Mouse (Mus musculus) MEL-GATA-1-ER (cell line): ENCODE data around the gene Syn3.

Experiments used
- DNase-seq: peaks from one replicate; pipeline ENCODE4 v3.0.0-alpha.2; 2012; ENCODE audit warnings: low read depth; ENCODE audit errors: extremely low read depth

Syn3 gene

DNA sequence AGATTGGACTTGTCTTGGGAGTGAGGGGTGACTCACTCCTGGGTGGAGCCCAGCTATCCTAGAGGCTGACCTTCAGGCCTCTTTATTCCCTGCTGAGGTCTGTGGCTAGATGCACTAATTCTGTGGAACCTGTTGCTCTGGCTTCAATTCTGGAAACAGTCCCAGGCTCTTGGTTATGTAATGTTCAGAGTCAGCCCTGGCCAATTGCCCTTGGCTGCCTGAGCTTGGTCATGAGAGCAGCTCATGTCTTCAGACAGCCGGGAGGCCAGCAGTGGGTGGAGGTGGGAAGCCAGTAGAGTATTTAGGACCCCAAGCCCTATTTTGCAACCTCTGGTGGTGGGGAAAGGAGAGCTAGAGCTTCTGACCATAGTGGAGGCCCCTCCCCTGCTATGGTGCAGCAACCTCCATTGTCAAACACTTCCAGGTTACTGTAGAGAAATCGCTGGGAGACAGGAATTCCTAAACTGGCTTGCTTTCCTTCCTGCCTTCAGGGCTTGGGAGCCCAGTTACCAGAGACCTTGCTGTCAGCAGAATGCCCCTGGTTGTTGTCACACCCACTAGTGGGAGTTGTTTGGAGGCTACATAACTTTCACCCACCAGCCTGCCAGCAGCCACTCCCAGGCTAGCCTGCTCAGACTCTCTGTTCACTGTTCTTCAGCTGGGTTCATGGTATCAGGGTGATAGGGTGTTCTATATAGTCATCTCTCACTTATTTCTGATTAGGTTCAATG lies 158.9 kb downstream of the Syn3 start:
- no peak for DNase-seq

DNA sequence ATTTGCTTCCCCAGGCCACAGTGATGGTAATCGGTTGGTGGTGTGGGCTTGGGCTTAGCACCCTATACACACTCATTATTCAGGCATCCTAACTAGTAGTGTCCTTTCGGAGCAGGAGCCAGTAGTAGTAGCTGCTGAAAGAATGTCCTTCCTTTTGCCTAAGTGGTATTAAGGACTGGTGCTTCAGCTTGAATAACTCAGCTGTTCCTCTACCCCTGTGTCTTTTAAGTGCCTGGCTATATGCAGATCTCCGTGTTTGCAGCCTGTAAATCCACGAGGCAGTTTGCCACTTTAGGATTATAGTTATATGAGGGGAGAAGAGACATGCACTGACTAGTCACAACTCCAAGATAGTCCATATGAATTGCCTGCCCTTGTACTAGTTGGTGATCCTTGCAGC lies 159.6 kb downstream of the Syn3 start:
- DNase-seq: no peak

DNA sequence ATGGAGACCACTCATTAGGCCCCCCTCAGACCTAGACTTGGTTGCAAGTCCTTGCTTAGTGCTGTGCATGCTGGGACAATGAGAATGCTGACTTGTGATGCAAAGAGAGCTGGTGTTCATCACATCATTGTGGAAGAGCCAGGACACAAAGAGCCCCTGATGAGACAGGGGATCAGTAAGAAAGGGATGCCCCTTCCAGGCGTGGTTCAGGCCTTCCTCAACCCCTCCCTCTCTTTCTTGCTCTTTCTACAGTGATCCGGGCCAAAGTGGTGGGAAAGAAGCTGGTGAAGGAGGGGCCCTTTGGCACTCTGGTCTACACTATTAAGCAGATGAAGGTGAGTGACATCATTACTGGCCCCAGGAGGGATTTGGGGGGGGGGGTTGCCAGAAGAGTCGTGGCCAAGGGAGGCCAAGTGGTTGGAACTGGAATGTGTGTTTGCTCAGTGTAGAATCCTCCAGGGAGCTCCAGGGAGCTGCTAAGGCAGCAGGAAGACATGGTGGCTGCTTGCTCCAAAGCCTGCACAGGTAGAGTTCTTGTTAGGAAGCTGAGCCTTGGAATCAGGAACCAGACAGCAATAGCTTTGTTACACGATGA lies 160.5 kb downstream of the Syn3 start:
- no peak for DNase-seq

DNA sequence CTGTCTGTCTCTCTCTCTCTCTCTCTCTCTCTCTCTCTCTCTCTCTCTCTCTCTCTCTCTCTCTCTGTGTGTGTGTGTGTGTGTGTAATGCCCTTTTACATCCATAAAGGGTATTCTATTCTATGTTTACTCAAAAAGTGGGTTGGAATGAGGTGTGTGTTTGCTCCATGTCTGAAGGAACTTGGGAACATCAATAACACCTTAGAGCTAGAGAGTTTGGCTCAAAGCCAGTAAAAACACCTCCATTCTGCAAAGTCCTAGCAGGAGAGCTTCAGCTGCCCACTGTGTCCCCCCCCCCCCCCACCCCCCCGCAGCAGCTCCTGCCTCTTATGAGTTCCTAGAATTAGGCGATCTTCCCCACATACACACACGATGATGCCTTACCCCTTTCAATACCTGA lies 161.5 kb downstream of the Syn3 start:
- DNase-seq: no peak

DNA sequence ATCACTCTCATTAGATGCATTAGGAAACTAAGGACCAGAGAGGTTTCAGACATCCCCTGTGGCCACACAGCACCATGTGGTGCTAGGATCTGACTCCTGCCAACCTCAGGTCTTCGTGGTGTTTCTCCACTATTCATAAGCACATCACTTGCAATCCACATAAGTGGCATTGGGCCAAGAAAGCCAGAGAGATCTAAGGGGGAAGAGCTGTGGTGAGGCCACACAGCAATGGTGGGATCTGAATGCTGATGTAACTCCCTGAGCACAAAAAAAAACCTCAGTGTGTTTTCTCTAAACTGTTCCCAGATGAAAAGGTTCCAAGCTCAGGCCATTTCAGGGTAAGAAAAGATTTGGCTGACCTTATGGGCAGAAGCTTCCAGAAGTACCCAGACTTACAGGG lies 162.2 kb downstream of the Syn3 start:
- DNase-seq: no peak

DNA sequence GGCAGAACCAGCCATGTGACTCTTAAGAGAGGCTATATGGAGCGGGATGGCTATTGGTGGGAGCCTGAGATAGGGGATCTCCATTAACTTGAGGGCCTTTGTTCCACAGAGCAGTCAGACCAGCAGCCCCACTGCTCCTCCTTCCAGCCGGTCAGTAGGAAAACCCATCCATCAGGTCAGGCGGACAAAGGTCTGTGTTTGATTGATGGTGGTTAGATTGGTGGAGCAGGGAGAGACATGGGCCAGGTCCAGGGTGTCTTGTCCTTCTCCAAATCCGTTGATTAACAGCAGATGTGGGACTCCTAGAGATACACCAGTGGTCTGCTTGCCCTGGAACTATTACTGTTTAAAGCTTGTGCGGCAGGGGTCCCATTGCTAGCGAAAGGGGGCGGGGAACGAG lies 164.1 kb downstream of the Syn3 start:
- no peak for DNase-seq

DNA sequence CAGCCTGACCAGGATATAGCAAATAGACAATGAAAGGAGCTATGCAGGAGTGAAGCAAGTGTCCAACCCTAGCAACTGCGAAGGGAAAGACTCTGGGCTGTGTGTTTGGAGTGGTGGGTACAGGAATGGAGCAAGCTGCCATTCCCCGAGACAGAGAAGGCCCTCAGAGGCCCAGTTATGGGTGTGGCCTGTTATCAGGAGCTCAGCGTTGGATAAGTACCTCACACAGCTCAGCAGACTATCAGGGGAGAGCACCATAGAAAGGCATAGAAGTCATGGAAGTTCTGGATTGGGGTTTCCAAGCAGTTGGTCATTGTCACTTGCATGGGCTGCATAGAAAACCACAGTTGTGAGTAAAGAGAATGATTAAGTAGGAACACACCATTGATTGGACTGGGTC lies 165.8 kb downstream of the Syn3 start:
- DNase-seq: no peak

DNA sequence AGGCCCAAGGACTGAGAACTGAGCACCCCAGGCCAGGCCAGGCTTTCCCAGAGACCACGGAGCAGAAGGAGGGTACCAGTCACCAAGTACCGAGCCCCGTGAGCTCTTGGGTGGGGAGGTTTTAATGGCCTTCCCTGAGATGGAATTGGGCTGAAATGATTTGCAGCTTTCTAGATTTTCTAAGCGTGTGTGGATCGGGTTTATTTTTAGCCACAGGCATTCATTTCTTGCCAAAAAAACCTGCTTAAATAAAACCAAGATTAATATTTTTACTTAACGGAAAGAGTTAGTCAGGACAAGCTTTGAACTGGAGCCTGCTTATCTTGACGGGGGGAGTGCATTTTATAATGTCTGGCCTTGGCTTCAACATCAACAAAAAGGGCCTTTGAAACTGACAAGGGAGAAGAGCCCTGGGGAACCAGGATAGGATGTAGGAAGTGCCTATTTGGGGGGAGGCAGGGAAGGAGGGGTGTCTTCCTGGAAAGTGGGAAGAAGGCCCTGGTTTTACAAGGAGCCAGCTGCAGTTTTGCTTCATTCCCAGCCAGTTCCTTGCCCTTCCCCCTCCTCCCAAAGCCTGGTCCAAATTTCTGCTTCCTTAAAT lies 166.9 kb downstream of the Syn3 start:
- no peak for DNase-seq

DNA sequence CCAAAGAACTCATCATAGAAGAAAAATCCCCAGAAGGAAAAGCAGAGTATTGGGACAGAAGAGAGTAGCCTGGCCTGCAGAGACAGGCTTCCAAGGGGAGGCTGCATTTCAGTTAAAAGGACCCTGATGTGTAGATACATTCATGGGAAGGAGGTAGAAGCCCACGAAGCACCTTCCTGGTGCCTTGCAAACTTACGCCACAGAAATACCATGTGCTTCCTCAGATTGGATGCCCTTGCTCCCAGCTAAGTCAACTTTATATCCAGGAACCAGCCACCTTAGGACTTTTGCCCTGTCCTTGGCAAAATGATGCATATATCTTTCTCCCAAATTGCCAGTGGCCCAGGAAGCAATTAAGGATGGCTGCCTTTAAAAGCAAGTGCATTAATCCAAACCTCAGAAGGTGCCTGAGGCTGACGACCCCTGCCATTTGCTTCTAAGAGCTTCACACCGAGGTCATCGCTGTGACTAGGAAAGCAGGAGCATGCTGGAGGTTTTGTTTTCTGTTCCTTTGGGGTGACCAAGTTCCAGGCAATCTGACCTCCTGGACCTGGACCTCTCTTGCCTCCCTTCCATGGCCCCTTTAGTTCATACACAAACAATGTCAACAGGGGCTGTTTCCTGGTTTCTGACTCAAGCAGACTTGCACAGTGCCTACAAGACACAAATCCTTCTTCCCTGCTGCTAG lies 167.6 kb downstream of the Syn3 start:
- DNase-seq: no peak

DNA sequence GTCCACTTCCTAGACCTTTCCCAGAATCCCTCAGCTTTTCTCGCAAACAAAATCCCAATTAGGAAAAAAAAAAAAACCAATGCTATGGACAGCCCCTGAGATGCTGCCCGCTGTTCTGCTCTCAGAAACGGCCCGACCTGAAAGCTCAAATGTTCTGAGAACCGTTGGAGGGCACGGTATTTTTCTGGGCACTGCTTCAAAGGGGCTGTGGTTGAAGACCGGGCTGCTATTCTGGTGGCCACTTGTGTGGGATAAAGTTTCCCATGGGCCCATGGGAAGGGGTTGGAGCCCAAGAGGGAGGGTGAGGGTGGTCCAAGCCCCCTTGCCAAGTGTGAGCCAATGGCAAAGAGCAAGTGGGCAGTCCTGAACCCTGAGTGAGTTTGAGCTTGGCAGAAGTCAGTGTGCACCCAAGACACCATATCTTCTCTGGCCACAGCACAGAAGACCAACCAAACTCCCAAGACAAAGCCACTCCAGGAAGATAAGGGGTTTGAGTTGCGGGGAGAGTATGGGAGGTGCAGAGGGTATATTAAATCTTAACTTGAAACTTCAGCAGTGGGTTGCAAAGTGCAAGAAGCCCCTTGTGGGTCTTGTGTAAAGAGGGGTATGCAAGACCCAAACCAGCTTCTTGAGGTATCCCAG lies 169.3 kb downstream of the Syn3 start:
- no peak for DNase-seq

DNA sequence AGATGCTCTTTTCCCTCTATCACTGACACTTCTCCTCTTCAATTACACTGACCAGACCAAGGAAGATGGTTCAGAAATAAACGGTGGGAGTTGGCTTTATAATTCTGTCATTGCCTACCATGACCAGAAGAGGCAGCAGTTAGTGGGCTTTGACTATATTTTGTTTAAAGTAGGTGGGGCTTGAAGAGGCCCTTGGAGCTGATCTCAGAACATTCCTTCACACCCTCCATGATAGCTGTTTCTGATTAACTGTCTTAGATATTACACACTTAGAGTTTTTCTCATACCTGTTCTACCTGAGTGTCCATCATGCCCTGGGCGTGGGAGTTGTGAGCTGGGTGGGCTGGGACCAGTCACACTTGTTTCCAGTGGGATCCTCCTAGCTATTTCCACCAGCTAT lies 170.0 kb downstream of the Syn3 start:
- no peak for DNase-seq

DNA sequence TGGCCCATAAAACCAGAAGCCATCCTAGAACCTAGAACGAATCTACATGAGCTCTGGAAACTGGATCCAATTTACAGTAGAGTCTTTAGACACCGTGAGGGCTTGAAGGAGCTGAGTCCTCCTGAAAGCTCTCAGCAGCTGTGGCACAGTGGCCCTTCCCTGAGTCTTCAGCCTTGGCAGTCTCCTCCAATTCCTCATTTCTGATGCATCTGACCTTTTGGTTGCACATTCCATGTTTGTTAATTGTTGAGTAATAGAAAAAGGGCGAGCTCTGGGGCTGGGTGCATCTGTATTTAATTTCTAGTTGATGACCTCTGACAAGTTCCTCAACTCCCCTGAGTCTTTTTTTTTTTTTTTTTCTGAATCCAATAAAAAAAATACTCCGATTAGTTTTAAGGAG lies 170.6 kb downstream of the Syn3 start:
- no peak for DNase-seq

DNA sequence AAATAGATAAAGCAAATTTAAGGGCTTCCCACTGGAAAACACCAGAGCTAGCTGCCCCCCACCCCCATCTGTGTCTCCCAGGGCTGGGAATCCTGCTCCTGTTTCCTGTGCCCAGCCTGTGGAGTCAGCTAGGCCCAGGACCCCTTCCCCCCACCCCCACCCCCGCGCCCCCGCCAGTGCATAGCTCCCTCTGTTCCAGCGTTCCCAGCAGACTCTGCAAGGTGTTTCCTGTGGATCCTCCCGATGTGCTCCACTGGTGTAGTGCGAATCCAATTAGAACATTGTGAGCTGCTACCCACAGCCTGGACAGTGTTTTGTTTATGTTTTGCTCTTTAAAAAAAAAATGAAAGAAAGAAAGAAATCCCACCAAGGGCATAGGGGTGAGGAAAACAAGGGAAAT lies 173.4 kb downstream of the Syn3 start:
- no peak for DNase-seq

DNA sequence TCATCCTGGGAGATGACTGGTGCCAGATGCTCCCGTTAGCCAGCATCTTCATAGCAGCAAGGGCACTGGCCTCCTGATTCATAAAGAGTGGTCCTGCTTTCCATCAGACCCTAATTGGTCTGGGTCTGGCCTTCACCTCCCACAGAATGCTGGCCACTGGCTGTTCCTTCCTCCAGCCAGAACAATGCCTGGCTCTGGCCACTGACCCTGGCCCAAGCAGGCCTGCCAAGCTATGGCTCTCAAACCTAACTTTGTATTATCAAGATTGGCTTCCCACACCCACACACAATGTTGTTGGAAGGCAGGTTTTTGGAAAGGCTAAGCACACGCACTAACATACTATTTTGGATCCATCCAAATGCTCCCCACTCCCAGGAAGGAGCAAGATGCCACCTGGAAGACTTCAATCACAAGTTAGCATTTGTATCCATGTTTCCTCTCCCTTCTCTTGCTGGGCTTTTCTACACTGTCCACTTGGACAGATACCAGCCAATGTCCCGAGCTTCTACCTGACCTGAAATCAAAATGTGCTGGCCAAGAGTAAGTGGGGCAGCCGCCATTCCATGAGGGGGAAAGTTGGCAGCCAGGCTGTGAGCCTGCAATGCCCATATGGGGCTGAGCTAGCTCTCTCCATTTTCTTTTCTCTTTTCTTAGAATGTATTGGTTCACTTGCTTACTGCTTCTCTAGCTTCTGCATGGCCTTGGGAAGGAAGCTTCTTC lies 175.3 kb downstream of the Syn3 start:
- no peak for DNase-seq

DNA sequence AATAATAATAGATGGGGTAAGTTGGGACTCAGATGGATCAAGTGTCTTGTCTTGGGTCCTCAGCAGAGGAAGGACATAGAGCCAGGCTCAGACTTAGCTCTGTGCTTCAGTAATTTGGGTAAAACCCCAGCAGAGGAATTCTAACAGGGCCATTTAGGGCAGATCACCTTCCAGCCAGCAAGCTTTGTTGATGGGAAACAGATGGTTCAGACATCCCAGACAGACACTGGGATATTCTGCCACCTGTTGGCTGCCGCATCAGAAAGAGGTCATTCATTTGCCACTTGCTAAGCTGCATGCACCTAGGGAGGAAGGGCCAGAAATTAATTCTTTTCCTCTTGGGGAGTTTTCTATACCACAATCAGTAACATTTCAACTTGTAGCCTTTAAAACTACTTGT lies 176.7 kb downstream of the Syn3 start:
- no peak for DNase-seq

DNA sequence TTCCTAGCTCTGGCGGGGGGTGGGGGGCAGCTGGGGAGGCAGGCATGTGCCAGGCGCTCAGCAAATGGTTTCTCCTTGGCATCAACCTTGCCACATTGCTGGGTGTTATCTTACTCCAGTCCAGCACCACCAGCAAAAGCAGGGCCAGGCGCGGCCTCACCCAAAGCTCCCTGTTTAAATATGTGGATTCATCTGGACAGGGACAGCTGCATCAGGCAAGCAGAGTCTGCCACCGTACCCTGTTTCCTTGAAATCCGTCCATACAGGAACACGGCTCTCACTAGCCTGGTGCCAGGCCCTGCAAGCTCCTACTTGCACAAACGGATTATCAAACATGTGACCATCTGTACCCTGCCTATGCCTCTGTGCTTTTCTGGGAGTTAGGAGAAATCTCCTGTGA lies 177.5 kb downstream of the Syn3 start:
- DNase-seq: no peak

DNA sequence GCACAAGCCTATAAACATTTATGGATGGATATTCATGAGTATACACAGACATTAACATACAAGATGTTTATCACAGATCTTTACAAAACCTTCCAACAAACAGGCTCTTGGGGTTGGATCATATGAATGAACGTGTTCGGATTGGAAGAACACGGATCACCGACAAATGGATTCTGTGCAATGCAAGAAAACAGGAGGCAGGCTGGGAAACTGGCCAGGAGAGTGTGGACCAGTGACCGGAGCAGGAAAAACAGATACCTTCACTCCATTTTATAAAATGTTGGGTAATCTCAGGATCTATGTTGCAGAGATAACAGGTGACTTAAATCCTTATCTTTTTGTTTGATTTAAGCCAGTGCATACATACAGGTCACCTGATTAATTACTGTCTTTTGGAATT lies 178.5 kb downstream of the Syn3 start:
- no peak for DNase-seq

DNA sequence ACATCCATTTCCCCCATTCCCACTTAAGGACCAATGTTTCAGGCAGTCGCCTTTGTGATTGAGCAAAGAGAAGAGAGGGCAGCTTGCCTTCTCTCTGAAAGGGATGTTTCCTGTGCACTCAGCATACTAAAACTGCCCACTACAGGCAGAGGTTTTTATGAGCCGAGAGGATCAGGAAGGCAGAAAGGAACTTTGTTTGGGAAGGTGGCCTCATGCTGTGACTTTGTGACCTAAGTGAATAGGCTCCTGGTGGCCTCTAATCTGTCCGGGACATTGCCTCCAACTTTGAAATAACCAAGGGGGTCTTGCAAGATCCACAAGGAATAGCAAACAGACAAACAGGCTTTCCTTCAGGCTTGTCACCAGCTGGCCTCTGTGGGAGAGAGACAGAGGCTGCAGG lies 179.2 kb downstream of the Syn3 start:
- no peak for DNase-seq

DNA sequence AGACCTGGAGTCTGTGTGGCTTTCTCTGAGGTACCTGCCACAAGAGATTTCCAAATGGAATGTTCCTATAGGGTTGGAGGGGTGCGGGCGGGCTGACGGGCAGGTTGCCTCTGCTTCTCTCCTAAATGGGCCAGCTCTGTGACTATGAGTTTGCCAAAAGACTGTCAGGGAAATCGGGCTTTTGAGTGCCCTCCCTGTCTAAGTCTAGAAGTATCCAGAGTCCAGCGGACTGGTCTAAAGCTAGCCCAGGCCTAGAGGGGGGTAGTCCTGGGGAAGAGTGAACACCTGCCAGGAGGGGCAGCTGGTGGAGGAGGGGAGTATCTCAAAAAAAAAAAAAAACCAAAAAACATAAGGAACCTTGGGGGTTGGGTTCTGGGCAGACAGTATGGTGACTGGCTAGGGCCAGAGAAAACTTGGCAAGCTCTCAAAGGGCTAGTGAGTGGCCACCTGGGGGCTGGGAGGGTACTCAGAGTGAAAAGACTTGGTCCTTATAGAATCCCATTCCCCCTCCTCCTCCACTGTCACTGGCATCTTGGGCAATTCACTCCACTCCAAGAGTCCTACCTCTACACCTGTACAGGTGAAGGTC lies 180.1 kb downstream of the Syn3 start:
- DNase-seq: no peak

DNA sequence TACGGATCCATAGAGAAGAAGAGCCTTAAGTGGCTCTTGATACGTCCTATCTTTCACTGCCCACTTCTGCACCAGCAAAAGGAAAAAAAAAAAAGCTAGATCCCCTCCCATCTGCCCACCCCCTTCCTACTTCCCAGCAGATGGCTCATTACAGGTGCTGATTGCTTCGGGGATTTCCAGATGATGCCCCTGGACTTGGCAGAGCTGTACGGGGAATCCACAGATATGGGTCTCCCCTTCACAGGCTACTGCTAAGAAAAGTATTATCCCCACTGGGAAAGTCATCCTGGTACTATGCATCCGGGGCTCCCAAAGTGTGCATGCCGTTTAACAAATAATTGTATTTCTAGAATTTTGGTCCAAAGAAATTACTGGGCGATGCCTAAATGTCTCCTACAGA lies 181.1 kb downstream of the Syn3 start:
- no peak for DNase-seq

DNA sequence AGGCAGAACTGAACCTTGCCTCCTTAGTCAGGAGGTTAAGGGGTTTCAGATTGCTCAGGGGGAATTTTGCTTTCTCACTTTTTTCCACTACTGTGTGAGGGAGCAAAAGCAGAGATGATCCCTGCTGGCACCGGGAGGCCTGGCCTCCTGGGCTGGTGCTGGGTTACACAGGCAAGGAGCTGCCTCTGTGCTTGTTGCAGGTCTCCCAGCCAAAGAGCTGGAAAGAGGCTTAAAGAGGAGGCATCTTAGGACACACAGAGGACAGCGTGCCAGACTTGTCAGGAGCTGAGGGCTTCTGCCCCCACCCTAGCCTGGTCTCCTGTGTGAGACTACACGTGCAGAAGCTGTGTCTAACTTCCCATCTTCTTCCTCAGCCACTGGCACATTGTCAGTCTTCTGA lies 183.2 kb downstream of the Syn3 start:
- no peak for DNase-seq
